Mouse (Mus musculus) stomach, postnatal 0 days (tissue): Measurements from ENCODE around the gene Ctnnd2.

Source experiments
- CTCF ChIP-seq: IDR thresholded peaks from 2 replicates; pipeline ENCODE4 v1.5.1; 2016; ENCODE audit warnings: antibody characterized with exemption, low read depth, mild to moderate bottlenecking, moderate library complexity
- EP300 ChIP-seq: optimal IDR thresholded peaks from 2 replicates; pipeline ENCODE3; 2016; ENCODE audit warnings: antibody characterized with exemption

DNA sequence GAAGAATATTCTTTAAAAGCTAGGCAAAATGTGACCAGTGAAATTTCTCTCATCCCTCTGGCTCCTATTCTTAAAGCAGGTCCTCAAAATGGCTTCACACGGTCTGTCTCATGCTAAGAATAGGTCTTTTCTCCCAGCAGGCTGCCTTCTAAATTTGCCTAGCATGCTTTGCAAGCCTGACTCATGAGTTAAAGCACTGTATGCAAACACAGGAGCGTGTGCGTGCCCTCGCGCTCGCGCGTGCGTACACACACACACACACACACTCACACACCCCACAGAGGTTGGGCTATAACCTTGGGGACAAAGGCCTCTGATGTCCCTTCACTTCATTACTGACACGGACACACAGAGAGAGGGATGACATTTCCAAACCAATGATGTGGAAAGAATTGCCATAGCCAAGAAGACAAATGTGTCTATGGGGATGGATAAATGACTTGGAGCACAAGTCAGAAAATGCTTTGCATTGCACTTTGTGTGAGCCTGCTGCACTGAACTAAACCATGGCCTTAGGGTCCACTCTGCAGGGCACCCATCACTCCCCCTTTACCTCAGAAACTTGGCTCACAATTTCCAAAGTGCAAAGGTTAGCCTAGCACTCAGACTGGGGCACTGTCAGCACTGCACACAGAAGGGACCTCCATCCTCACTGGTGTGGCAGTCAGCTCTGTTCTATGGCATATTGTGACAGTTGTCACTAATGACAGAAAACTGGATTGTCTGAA is 536.8 kb downstream of the Ctnnd2 start:
- TF ChIP-seq CTCF (no peak), EP300 (no peak)
